In the genomic region with DNA sequence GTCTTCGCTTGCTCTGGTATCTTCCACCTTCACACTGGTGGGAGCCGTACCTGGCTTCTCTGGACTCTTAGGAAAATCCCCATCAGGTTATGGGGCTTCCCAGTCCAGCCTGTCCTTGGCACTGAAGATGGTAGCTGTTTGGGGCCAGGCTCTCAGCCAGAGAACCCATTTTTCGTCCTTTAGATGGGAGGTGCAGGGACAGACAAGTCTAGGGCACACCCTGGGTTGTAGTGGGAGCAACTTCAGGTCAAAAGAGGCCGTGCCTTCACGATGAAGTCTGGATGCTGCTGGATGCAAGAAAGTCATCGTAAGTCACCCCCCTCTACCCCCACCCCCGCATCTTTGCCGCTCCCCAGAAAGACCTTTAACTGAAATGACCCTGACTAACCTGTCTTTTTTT, we compare ENCODE assay signal across 17 mouse cellular contexts. TPM values are rescaled to one million over a fixed set of nuclear protein-coding genes. Genes with fewer than 3 reads are reported as not detected.
"Had no signal": no experiment of that assay in that cellular context is flagged by ENCODE, and none has a peak within 500 bp of the region (broad histone marks: within the 10 kb centered on the region; RNA-seq: fewer than 3 reads in every experiment).

No protein-coding gene starts in this region.

- H3K4me3 ChIP-seq: lung, embryonic 15.5 days; megakaryocyte, embryonic 14.5 days; midbrain, embryonic 13.5 days; midbrain, embryonic 15.5 days; neural tube, embryonic 12.5 days; stomach, embryonic 15.5 days had no signal

- H3K27ac ChIP-seq: lung, embryonic 15.5 days; macrophage; midbrain, embryonic 13.5 days; midbrain, embryonic 15.5 days; neural tube, embryonic 12.5 days; stomach, embryonic 15.5 days; stomach, postnatal 0 days had no signal

- DNase-seq: liver, postnatal 0 days; lung, adult 2 months; lung, postnatal 14 days; lung, postnatal 36 days; right cerebral cortex, postnatal 14 days; thymus, adult 2 months; thymus, postnatal 25 days; thymus, postnatal 4 days had no signal

RNA-seq across cellular contexts. Expression of a gene that starts 9.2 kb away (rescaled TPM):
- total RNA-seq: monocyte, adult 5-6 weeks had no signal
